Mouse (Mus musculus) frontal cortex, adult 2 months (tissue): ENCODE measurements at regions not wholly inside any gene's neighbourhood (a gene's known extent, or its start where the extent isn't known, plus 50 kb on each side); places are given as distances from the start of the nearest gene placed in this dataset.

ENCODE experiments used
- DNase-seq, 2 experiments: peaks; one replicate each; pipeline ENCODE4 v3.0.0; 2022; ENCODE audit warnings: low spot score in 1 of 2; ENCODE audit errors: extremely low spot score in 1 of 2

DNA sequence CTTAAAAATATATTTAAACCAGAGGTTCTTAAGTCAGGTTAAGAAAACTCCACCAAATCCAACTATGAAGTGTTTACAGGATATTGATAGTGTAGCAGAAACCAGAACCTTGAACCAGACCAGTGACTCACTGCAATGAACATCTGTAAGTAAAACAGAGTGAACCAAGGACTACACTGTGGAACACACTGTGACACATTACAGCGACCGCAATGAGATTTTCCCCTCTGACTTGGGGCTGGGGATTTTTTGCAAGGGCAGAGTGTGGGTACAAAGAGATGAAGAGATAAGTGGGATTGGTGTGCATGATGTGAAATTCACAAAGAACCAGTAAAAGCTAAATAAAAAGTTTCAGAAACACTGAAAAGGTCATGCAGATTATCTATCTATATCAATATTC lies 73.0 kb upstream of the Nrn1 start:
- no peak for DNase-seq

DNA sequence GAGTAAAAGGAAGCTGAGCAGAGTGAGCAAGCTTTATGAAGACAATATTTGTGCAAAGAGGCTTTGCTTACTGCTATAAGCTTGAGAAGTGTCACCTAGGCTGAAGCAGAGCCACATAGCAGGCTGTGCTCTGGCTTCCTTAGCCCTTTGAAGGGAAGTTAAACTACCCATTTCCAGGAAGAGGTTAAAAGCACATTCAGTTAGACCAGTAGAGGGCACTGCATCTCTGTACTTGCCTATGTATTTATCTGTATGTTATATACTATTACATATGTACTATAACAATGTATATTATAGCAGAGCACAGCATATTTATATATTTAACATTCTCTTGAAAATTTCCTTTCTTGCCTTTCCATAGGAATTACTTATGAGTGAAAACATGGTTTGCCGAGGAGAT lies 54.4 kb upstream of the Nrn1 start:
- DNase-seq, result peak; percentile 21 to 78
